Mouse (Mus musculus) intestine, embryonic 15.5 days (tissue): Measurements from ENCODE around the gene Dcaf8. TPM values are rescaled to one million over a fixed set of nuclear protein-coding genes. Genes with fewer than 3 reads are reported as not detected.

ENCODE experiments used
- ATAC-seq: fragments of 200-750 bp; cut with Nextera tagmentation; 2 replicates; pipeline ENCODE4 v1.8.0; 2017; ENCODE audit warnings: moderate TSS enrichment, moderate library complexity
- H3K27ac ChIP-seq: fragments of 300-500 bp; sonication (generic); 2 replicates; pipeline ENCODE4 v1.5.1; 2015; ENCODE audit warnings: mild to moderate bottlenecking, inconsistent platforms
- H3K27me3 ChIP-seq: fragments of 300-500 bp; sonication (generic); replicated peaks from 2 replicates; pipeline ENCODE4 v1.6.1; 2015; ENCODE audit warnings: inconsistent platforms
- H3K36me3 ChIP-seq: fragments of 300-500 bp; sonication (generic); 2 replicates; pipeline ENCODE4 v1.6.1; 2015; ENCODE audit warnings: inconsistent platforms
- H3K4me1 ChIP-seq: fragments of 300-500 bp; sonication (generic); replicated peaks from 2 replicates; pipeline ENCODE4 v1.6.1; 2015; ENCODE audit warnings: inconsistent platforms
- H3K4me2 ChIP-seq: fragments of 300-500 bp; sonication (generic); replicated peaks from 2 replicates; pipeline ENCODE4 v1.6.1; 2015; ENCODE audit warnings: mild to moderate bottlenecking, inconsistent platforms
- H3K4me3 ChIP-seq: fragments of 300-500 bp; sonication (generic); replicated peaks from 2 replicates; pipeline ENCODE4 v1.5.1; 2015; ENCODE audit warnings: inconsistent platforms
- H3K9ac ChIP-seq: fragments of 300-500 bp; sonication (generic); 2 replicates; pipeline ENCODE4 v1.6.1; 2015; ENCODE audit warnings: inconsistent platforms
- H3K9me3 ChIP-seq: fragments of 300-500 bp; sonication (generic); 2 replicates; pipeline ENCODE4 v1.6.1; 2016; ENCODE audit warnings: inconsistent platforms
- WGBS: fragments of 180-500 bp; shearing (Covaris S2); methylation state at CpG from one replicate; pipeline ENCODE4 v1.1.7; 2015; 5-methylcytosine and 5-hydroxymethylcytosine counted together
- polyA plus RNA-seq: library from polyadenylated mRNA; unstranded; fragments of >200 nt; fragmentation: Nextera tagmentation; extraction: Ambion mirVana; gene quantifications from 2 replicates; pipeline ENCODE4 v1.2.1, GENCODE M21; 2015

Dcaf8 gene
- polyA plus RNA-seq, 1 experiment from 2014 or later, result 101 TPM

GRCm38 (mm10) chr1:172180881-172181280 lies 33.0 kb downstream of the Dcaf8 start:
- H3K27me3 ChIP-seq, result no peaks in the 10 kb centered on the region
- peaks cover 16% of the 10 kb centered on the region for H3K36me3 ChIP-seq
- no peak overlapping the region for H3K9ac ChIP-seq
- H3K4me2 ChIP-seq, result no peak overlapping the region
- ATAC-seq, result no peak
- H3K4me1 ChIP-seq, result no peaks in the 10 kb centered on the region
- no peak overlapping the region for H3K4me3 ChIP-seq
- no peaks in the 10 kb centered on the region for H3K9me3 ChIP-seq
- H3K27ac ChIP-seq, result no peak overlapping the region
- WGBS, result 53% methylated on average over 4 of the region's 4 CpGs

- ATAC-seq, result no peak
- no peak overlapping the region for H3K4me3 ChIP-seq
- H3K4me2 ChIP-seq, result no peak overlapping the region
- no peaks in the 10 kb centered on the region for H3K4me1 ChIP-seq
- WGBS, result 92% methylated on average over 3 of the region's 3 CpGs
- H3K36me3 ChIP-seq, result peaks cover 18% of the 10 kb centered on the region
- H3K9ac ChIP-seq, result no peak overlapping the region
- no peaks in the 10 kb centered on the region for H3K27me3 ChIP-seq
- H3K9me3 ChIP-seq, result no peaks in the 10 kb centered on the region
- no peak overlapping the region for H3K27ac ChIP-seq
Observed at GRCm38 (mm10) chr1:172181777-172182176, 33.9 kb downstream of the Dcaf8 start.

GRCm38 (mm10) chr1:172183056-172183455 lies 35.2 kb downstream of the Dcaf8 start:
- peaks cover 28% of the 10 kb centered on the region for H3K36me3 ChIP-seq
- WGBS, result over 99% methylated on average over 6 of the region's 6 CpGs

GRCm38 (mm10) chr1:172183915-172184314 lies 36.0 kb downstream of the Dcaf8 start:
- Histone ChIP-seq H3K27me3 (no peaks in the 10 kb centered on the region), H3K4me3 (no peak overlapping the region), H3K27ac (no peak overlapping the region), H3K4me1 (no peaks in the 10 kb centered on the region), H3K9ac (no peak overlapping the region), H3K4me2 (no peak overlapping the region), H3K9me3 (no peaks in the 10 kb centered on the region), H3K36me3 (peaks cover 28% of the 10 kb centered on the region)
- ATAC-seq, result no peak

More at GRCm38 (mm10) chr1:172183056-172183455, 35.2 kb downstream of the Dcaf8 start:
- Histone ChIP-seq H3K9ac (no peak overlapping the region), H3K27me3 (no peaks in the 10 kb centered on the region), H3K4me1 (no peaks in the 10 kb centered on the region), H3K9me3 (no peaks in the 10 kb centered on the region), H3K4me2 (no peak overlapping the region), H3K4me3 (no peak overlapping the region), H3K27ac (no peak overlapping the region)
- no peak for ATAC-seq

GRCm38 (mm10) chr1:172186401-172187289 lies 38.8 kb downstream of the Dcaf8 start:
- peaks cover 41% of the 10 kb centered on the region for H3K36me3 ChIP-seq
- no peak overlapping the region for H3K9ac ChIP-seq
- no peaks in the 10 kb centered on the region for H3K4me1 ChIP-seq
- H3K27me3 ChIP-seq, result no peaks in the 10 kb centered on the region
- 89% methylated on average over 10 of the region's 10 CpGs for WGBS
- H3K27ac ChIP-seq, result no peak overlapping the region
- 0 out of 2 replicates have a peak, but pooled peaks have one; percentile 36 for ATAC-seq
- no peak overlapping the region for H3K4me2 ChIP-seq
- no peak overlapping the region for H3K4me3 ChIP-seq
- H3K9me3 ChIP-seq, result no peaks in the 10 kb centered on the region

GRCm38 (mm10) chr1:172188891-172189290 lies 41.0 kb downstream of the Dcaf8 start:
- H3K36me3 ChIP-seq, result peaks cover 42% of the 10 kb centered on the region
- H3K4me3 ChIP-seq, result no peak overlapping the region
- H3K27ac ChIP-seq, result no peak overlapping the region
- H3K27me3 ChIP-seq, result no peaks in the 10 kb centered on the region
- H3K9ac ChIP-seq, result no peak overlapping the region
- H3K4me1 ChIP-seq, result no peaks in the 10 kb centered on the region
- H3K4me2 ChIP-seq, result no peak overlapping the region
- H3K9me3 ChIP-seq, result no peaks in the 10 kb centered on the region
- WGBS, result 65% methylated on average over 4 of the region's 4 CpGs
- ATAC-seq, result peak; percentile 45; the same call in 1 of the 2 replicates

- no peak overlapping the region for H3K9ac ChIP-seq
- ATAC-seq, result no peak
- peaks cover 57% of the 10 kb centered on the region for H3K36me3 ChIP-seq
- no peaks in the 10 kb centered on the region for H3K9me3 ChIP-seq
- WGBS, result 93% methylated on average over 2 of the region's 2 CpGs
- H3K4me2 ChIP-seq, result no peak overlapping the region
- no peaks in the 10 kb centered on the region for H3K27me3 ChIP-seq
- H3K4me1 ChIP-seq, result peaks cover 2% of the 10 kb centered on the region; the same call in 1 of the 2 replicates
- no peak overlapping the region for H3K27ac ChIP-seq
- H3K4me3 ChIP-seq, result no peak overlapping the region
Observed at GRCm38 (mm10) chr1:172191578-172191977, 43.7 kb downstream of the Dcaf8 start.

- ATAC-seq, result no peak
- Histone ChIP-seq H3K27ac (no peak overlapping the region), H3K9me3 (no peaks in the 10 kb centered on the region), H3K4me1 (peaks cover 2% of the 10 kb centered on the region; the same call in 1 of the 2 replicates), H3K9ac (no peak overlapping the region), H3K36me3 (peaks cover 57% of the 10 kb centered on the region), H3K4me3 (no peak overlapping the region), H3K4me2 (no peak overlapping the region), H3K27me3 (no peaks in the 10 kb centered on the region)
- 81% methylated on average over 3 of the region's 3 CpGs for WGBS
Observed at GRCm38 (mm10) chr1:172192217-172192616, 44.3 kb downstream of the Dcaf8 start.

- WGBS, result 68% methylated on average over 8 of the region's 8 CpGs
- no peak overlapping the region for H3K9ac ChIP-seq
- ATAC-seq, result peak; percentile 54
- H3K9me3 ChIP-seq, result no peaks in the 10 kb centered on the region
- H3K4me3 ChIP-seq, result no peak overlapping the region
- H3K36me3 ChIP-seq, result peaks cover 62% of the 10 kb centered on the region
- no peak overlapping the region for H3K4me2 ChIP-seq
- no peaks in the 10 kb centered on the region for H3K27me3 ChIP-seq
- peaks cover 2% of the 10 kb centered on the region; the same call in 1 of the 2 replicates for H3K4me1 ChIP-seq
- H3K27ac ChIP-seq, result no peak overlapping the region
Observed at GRCm38 (mm10) chr1:172194435-172194834, 46.6 kb downstream of the Dcaf8 start.

GRCm38 (mm10) chr1:172197146-172197545 lies 49.3 kb downstream of the Dcaf8 start:
- 87% methylated on average over 3 of the region's 3 CpGs for WGBS
- H3K4me3 ChIP-seq, result no peak overlapping the region
- no peak overlapping the region for H3K4me2 ChIP-seq
- no peak overlapping the region for H3K9ac ChIP-seq
- ATAC-seq, result no peak
- H3K36me3 ChIP-seq, result peaks cover 54% of the 10 kb centered on the region
- peaks cover 15% of the 10 kb centered on the region for H3K4me1 ChIP-seq
- no peak overlapping the region for H3K27ac ChIP-seq
- H3K9me3 ChIP-seq, result no peaks in the 10 kb centered on the region
- no peaks in the 10 kb centered on the region for H3K27me3 ChIP-seq

- Histone ChIP-seq H3K27ac (no peak overlapping the region), H3K4me1 (peaks cover 22% of the 10 kb centered on the region), H3K27me3 (no peaks in the 10 kb centered on the region), H3K36me3 (peaks cover 47% of the 10 kb centered on the region), H3K9ac (no peak overlapping the region), H3K9me3 (no peaks in the 10 kb centered on the region), H3K4me3 (no peak overlapping the region), H3K4me2 (no peak overlapping the region)
- no peak for ATAC-seq
- 83% methylated on average over 5 of the region's 5 CpGs for WGBS
Observed at GRCm38 (mm10) chr1:172197851-172198250, 50.0 kb downstream of the Dcaf8 start.

GRCm38 (mm10) chr1:172198316-172198715 lies 50.4 kb downstream of the Dcaf8 start:
- no peaks in the 10 kb centered on the region for H3K27me3 ChIP-seq
- 87% methylated on average over 8 of the region's 8 CpGs for WGBS
- no peak for ATAC-seq
- no peak overlapping the region for H3K4me2 ChIP-seq
- H3K4me1 ChIP-seq, result peaks cover 26% of the 10 kb centered on the region
- H3K36me3 ChIP-seq, result peaks cover 47% of the 10 kb centered on the region
- H3K4me3 ChIP-seq, result no peak overlapping the region
- H3K9me3 ChIP-seq, result no peaks in the 10 kb centered on the region
- H3K9ac ChIP-seq, result no peak overlapping the region
- H3K27ac ChIP-seq, result no peak overlapping the region

- Histone ChIP-seq H3K4me3 (no peak overlapping the region), H3K9ac (no peak overlapping the region), H3K27ac (no peak overlapping the region), H3K27me3 (no peaks in the 10 kb centered on the region), H3K4me1 (peaks cover 33% of the 10 kb centered on the region), H3K9me3 (no peaks in the 10 kb centered on the region), H3K36me3 (peaks cover 45% of the 10 kb centered on the region), H3K4me2 (no peak overlapping the region)
- no peak for ATAC-seq
- 88% methylated on average over 4 of the region's 4 CpGs for WGBS
Observed at GRCm38 (mm10) chr1:172198996-172199395, 51.1 kb downstream of the Dcaf8 start.
